Comparison of ENCODE assay signal across 8 mouse cellular contexts in genomic region chr15:81729241-81729791, GRCm38 (mm10). TPM values are rescaled to one million over a fixed set of nuclear protein-coding genes. Genes with fewer than 3 reads are reported as not detected.
DNase-seq lines count a peak whose midpoint lies in the region; ATAC-seq and TF ChIP-seq lines count a peak whose summit lies in the region.

No protein-coding gene starts in this region.

- ATAC-seq in heart, embryonic 16.5 days (replicated peaks; ENCODE audit: extremely low read depth, insufficient read depth, low FRiP score) = peak; percentile 41
- peak; percentile 53 for ATAC-seq in neural tube, embryonic 15.5 days (ENCODE audit: low FRiP score)

- peak; percentile 35 to 45 for DNase-seq in B cell, adult 2 months
- peak; percentile 36 for DNase-seq in R1 (ENCODE audit: low read depth, low spot score)
- peak; percentile 27 for DNase-seq in embryo, embryonic 10 days (ENCODE audit: low spot score)
- peak; percentile 23 to 71 for DNase-seq in kidney, postnatal 25 days
- DNase-seq in lung, adult 2 months = no peak
- DNase-seq in gastrocnemius, adult 18-20 months (ENCODE audit: low spot score) = no peak

- H3K4me3 ChIP-seq in heart, embryonic 16.5 days (ENCODE audit: low read length) = peak overlapping the region; percentile 94
- H3K4me3 ChIP-seq in lung, adult 2 months (replicated peaks; ENCODE audit: extremely low read depth, low read depth, low read length) = peak overlapping the region; percentile 89
- H3K4me3 ChIP-seq in neural tube, embryonic 15.5 days (replicated peaks) = peak overlapping the region; percentile 77

- H3K9me3 ChIP-seq in heart, embryonic 16.5 days (replicated peaks; ENCODE audit: control insufficient read depth, low read length) = no peaks in the 10 kb centered on the region
- H3K9me3 ChIP-seq in neural tube, embryonic 15.5 days (replicated peaks) = no peaks in the 10 kb centered on the region

- peak overlapping the region; percentile 47 for H3K27ac ChIP-seq in heart, embryonic 16.5 days (ENCODE audit: low read length)
- peak overlapping the region; percentile 80 for H3K27ac ChIP-seq in neural tube, embryonic 15.5 days (replicated peaks)

- H3K4me1 ChIP-seq in heart, embryonic 16.5 days (ENCODE audit: control insufficient read depth, insufficient read depth, low read length) = peaks cover 13% of the 10 kb centered on the region
- peaks cover 5% of the 10 kb centered on the region; the same call in 1 of the 2 replicates for H3K4me1 ChIP-seq in lung, adult 2 months (ENCODE audit: control insufficient read depth, insufficient read depth, low read length)
- H3K4me1 ChIP-seq in neural tube, embryonic 15.5 days = peaks cover 27% of the 10 kb centered on the region

- no peaks in the 10 kb centered on the region for H3K36me3 ChIP-seq in heart, embryonic 16.5 days (ENCODE audit: control insufficient read depth, insufficient read depth)
- H3K36me3 ChIP-seq in neural tube, embryonic 15.5 days = 0 out of 2 replicates have a peak, but pooled peaks cover under 1% of the 10 kb centered on the region

- WGBS in heart, embryonic 16.5 days = under 1% methylated on average over 49 of the region's 49 CpGs
- under 1% methylated on average over 49 of the region's 49 CpGs for WGBS in lung, adult 2 months
- under 1% methylated on average over 49 of the region's 49 CpGs for WGBS in neural tube, embryonic 15.5 days

- peak overlapping the region; percentile 94 for H3K9ac ChIP-seq in heart, embryonic 16.5 days (ENCODE audit: low read length)
- H3K9ac ChIP-seq in neural tube, embryonic 15.5 days (replicated peaks) = peak overlapping the region; percentile 92

- no peaks in the 10 kb centered on the region for H3K27me3 ChIP-seq in heart, embryonic 16.5 days (ENCODE audit: control insufficient read depth, insufficient read depth, low read length)
- H3K27me3 ChIP-seq in neural tube, embryonic 15.5 days (replicated peaks) = no peaks in the 10 kb centered on the region

- no peak for TF ChIP-seq CTCF in lung, adult 2 months (IDR thresholded peaks at IDR 0.05; ENCODE audit: insufficient read depth, low read length)

- H3K4me2 ChIP-seq in heart, embryonic 16.5 days (ENCODE audit: low read depth, low read length) = peak overlapping the region; percentile 89
- peak overlapping the region; percentile 91 for H3K4me2 ChIP-seq in neural tube, embryonic 15.5 days

- TF ChIP-seq POLR2A in lung, adult 2 months (IDR thresholded peaks at IDR 0.05; ENCODE audit: borderline replicate concordance, extremely low read depth, low read depth, low read length) = no peak

RNA-seq across cellular contexts. Expression of gene Zc3h7b, which starts 15.5 kb away (rescaled TPM):
- 18.0 and 19.2 TPM in 2 replicates for polyA plus RNA-seq in heart, embryonic 16.5 days (2015; fragmentation: Nextera tagmentation; extraction: Ambion mirVana)
- polyA plus RNA-seq in lung, adult 2 months (2012; rRNA removed) = 47.5 and 52.4 TPM in 2 replicates
- 41.7 and 41.9 TPM in 2 replicates for polyA plus RNA-seq in neural tube, embryonic 15.5 days (2015; fragmentation: Nextera tagmentation; extraction: Ambion mirVana)
- total RNA-seq in gastrocnemius, adult 18-20 months (2021) = 10 to 100 TPM; 32.7 to 34.2 TPM

RNA-seq across cellular contexts. Expression of gene Rangap1, which starts 16.0 kb away (rescaled TPM):
- 75.9 and 83.6 TPM in 2 replicates for polyA plus RNA-seq in heart, embryonic 16.5 days (2015; fragmentation: Nextera tagmentation; extraction: Ambion mirVana)
- polyA plus RNA-seq in lung, adult 2 months (2012; rRNA removed) = 19.7 and 26.5 TPM in 2 replicates
- 127 and 128 TPM in 2 replicates for polyA plus RNA-seq in neural tube, embryonic 15.5 days (2015; fragmentation: Nextera tagmentation; extraction: Ambion mirVana)
- total RNA-seq in gastrocnemius, adult 18-20 months (2021) = 10 to 100 TPM; 20.0 to 21.4 TPM

RNA-seq across cellular contexts. Expression of gene Chadl, which starts 32.2 kb away (rescaled TPM):
- 1.2 and 1.7 TPM in 2 replicates for polyA plus RNA-seq in heart, embryonic 16.5 days (2015; fragmentation: Nextera tagmentation; extraction: Ambion mirVana)
- 3.5 and 6.5 TPM in 2 replicates for polyA plus RNA-seq in lung, adult 2 months (2012; rRNA removed)
- polyA plus RNA-seq in neural tube, embryonic 15.5 days (2015; fragmentation: Nextera tagmentation; extraction: Ambion mirVana) = 31.7 and 34.9 TPM in 2 replicates
- 1 to 10 TPM; 1.2 to 1.4 TPM for total RNA-seq in gastrocnemius, adult 18-20 months (2021)

Comparison
In these comparisons a context has a peak if more than half of its experiments do, and no peak if none do; other contexts are left out.
1. DNase-seq: peak in B cell, adult 2 months (2 of 2), R1 (single experiment), embryo, embryonic 10 days (single experiment) and kidney, postnatal 25 days (2 of 2); none in lung, adult 2 months (single experiment) and gastrocnemius, adult 18-20 months (single experiment).
2. Peak in every context shown above with its lines, with median percentiles within 50 percentile points of each other: H3K4me3 ChIP-seq.